Mouse (Mus musculus) lung, postnatal 10 days (tissue): ENCODE results near the gene Ablim1.

Experiments
- DNase-seq: peaks from one replicate; pipeline ENCODE4 v3.0.0; 2021

Gene Ablim1

GRCm38 (mm10) chr19:57117751-57118150 is 197.0 kb downstream of the Ablim1 start:
- no peak for DNase-seq

GRCm38 (mm10) chr19:57116871-57117501 is 197.7 kb downstream of the Ablim1 start:
- DNase-seq = peak; percentile 64

GRCm38 (mm10) chr19:57115670-57116069 is 199.0 kb downstream of the Ablim1 start:
- DNase-seq = no peak

GRCm38 (mm10) chr19:57114951-57115350 is 199.8 kb downstream of the Ablim1 start:
- no peak for DNase-seq

GRCm38 (mm10) chr19:57113975-57114374 is 200.7 kb downstream of the Ablim1 start:
- no peak for DNase-seq

- DNase-seq = no peak
Observed at GRCm38 (mm10) chr19:57112816-57113406, 201.8 kb downstream of the Ablim1 start.

- DNase-seq = no peak
Observed at GRCm38 (mm10) chr19:57112231-57112815, 202.4 kb downstream of the Ablim1 start.

GRCm38 (mm10) chr19:57111301-57111700 is 203.4 kb downstream of the Ablim1 start:
- no peak for DNase-seq

- peak; percentile 68 for DNase-seq
Observed at GRCm38 (mm10) chr19:57109620-57110019, 205.1 kb downstream of the Ablim1 start.

- no peak for DNase-seq
Observed at GRCm38 (mm10) chr19:57106513-57106912, 208.2 kb downstream of the Ablim1 start.

GRCm38 (mm10) chr19:57106031-57106430 is 208.7 kb downstream of the Ablim1 start:
- no peak for DNase-seq

- no peak for DNase-seq
Observed at GRCm38 (mm10) chr19:57105156-57105555, 209.6 kb downstream of the Ablim1 start.

- no peak for DNase-seq
Observed at GRCm38 (mm10) chr19:57104171-57104748, 210.5 kb downstream of the Ablim1 start.

GRCm38 (mm10) chr19:57103360-57103958 is 211.3 kb downstream of the Ablim1 start:
- DNase-seq = no peak

GRCm38 (mm10) chr19:57101986-57102385 is 212.7 kb downstream of the Ablim1 start:
- no peak for DNase-seq

- no peak for DNase-seq
Observed at GRCm38 (mm10) chr19:57100753-57101446, 213.8 kb downstream of the Ablim1 start.

GRCm38 (mm10) chr19:57099986-57100385 is 214.7 kb downstream of the Ablim1 start:
- DNase-seq = no peak

- no peak for DNase-seq
Observed at GRCm38 (mm10) chr19:57099094-57099357, 215.7 kb downstream of the Ablim1 start.

- DNase-seq = peak; percentile 73
Observed at GRCm38 (mm10) chr19:57098241-57099093, 216.3 kb downstream of the Ablim1 start.

- DNase-seq = no peak
Observed at GRCm38 (mm10) chr19:57095340-57095739, 219.4 kb downstream of the Ablim1 start.

GRCm38 (mm10) chr19:57093698-57094004 is 221.1 kb downstream of the Ablim1 start:
- DNase-seq = no peak

- DNase-seq = no peak
Observed at GRCm38 (mm10) chr19:57092958-57093697, 221.6 kb downstream of the Ablim1 start.
